Mouse (Mus musculus) brain, embryonic 18.5 days (tissue): ENCODE results near the gene Spcs2.
"Not testable (repeated sequence)": the region's sequence is repeated elsewhere in the genome, so short reads cannot be mapped to it uniquely, and the experiment has no call there.

Source experiments
- DNase-seq: peaks from one replicate; pipeline ENCODE4 v3.0.0-alpha.2; 2012; ENCODE audit warnings: low read depth, low spot score

Spcs2 gene

DNA sequence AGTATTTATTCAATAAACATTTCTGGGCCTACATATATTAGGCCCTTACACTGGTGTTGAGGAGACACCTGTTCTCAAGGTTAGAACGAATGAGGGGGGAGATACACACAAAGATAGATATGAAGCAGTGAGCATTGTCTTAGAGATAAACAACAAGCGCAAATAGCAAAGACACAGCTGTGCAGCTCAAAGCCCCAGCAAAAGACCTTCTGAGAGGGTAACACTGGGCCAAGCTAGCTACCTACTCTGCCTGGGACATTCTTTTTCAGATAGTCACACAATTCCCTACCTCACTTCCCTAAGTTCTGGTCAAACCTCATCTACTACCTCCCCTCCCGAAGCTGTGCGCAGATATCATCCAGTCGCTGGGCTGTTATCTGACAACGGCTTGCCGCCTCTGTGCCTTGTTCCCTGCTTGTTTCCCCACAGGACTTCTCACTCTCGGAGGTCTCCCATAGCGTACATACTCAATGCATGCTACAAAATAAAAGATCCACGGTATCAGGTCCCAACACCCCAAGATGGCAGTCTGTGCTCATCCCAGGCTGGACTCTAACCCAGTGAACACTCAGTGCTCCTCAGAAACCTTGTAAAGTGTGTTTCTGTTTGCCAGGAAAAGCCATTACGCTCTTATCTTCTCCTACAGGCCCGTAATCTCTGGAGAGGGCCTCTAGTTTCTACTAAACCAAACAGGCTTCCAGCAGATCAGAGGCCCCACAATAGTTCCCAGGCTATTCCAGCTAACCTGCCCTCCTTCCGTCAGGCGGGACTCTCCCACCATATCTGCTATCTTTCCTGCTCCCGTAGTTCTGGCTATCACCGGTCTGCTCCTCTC is 38.4 kb downstream of the Spcs2 start:
- no peak for DNase-seq

DNA sequence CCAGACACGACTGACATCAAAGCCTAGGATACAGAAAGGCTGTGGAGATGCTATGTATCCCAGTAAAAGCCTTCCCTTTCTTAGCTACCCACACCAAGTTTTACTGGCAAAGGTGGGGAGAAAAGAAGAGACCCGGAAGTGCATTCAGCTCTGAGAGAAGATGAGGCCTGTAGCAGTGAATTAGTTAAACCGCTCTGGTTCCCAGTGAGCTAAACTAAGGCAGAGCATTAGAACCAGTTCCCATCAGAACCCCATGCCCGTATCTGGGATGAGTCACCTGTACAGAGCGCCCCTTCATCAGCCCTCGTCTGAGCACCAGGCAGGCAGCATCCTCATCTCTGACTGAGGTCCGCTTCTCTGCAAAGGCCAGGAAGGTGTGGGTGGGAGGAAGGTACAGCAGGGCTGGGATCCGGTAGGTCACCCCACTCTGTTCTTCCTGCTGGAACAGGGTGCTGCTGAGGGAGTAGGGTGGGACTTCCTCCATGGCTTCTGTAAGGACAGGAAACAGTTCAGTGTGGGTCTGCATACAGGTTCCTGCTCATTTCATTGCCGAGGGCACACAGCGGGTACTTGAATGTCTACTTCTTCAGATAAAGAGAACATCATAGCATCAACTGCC is 40.1 kb downstream of the Spcs2 start:
- DNase-seq: no peak

GRCm38 (mm10) chr7:99822426-99822825 is 40.8 kb downstream of the Spcs2 start:
- no peak for DNase-seq

DNA sequence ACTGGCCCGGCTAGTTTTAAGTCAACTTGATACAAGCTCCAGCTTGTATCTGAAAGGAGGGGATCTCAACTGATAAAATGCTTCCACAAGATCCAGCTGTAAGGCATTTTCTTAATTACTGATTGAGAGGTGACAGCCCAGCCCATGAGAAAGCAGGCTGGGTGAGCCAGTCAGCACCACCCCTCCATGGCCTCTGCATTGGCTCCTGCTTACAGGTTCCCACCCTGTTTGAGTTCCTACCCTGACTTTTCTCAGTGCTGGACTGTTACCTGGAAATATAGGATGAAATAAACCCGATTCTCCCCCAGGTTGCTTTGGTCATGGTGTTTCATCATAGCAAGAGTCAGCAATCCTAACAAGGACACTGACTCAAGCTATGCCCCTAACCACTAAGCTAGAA is 41.3 kb downstream of the Spcs2 start:
- no peak for DNase-seq

GRCm38 (mm10) chr7:99818181-99818725 is 45.0 kb downstream of the Spcs2 start:
- DNase-seq: not testable (repeated sequence)

- no peak for DNase-seq
Observed at GRCm38 (mm10) chr7:99813394-99813793, 49.9 kb downstream of the Spcs2 start.

DNA sequence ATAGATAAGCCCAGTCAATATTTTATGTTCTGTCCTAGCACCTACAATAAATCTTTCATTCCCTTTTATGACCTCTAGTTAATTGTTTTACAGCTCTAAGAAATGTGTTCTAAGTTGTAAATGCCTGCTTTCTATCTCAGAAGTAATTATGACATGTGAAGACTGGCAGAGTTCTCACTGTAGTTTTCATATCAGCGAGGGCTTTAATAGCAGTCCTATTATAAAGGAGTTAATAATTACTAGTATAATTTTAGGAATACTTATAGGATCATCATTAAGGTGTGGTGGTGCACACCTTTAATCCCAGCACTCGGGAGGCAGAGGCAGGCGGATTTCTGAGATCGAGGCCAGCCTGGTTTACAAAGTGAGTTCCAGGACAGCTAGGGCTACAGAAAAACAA is 51.6 kb downstream of the Spcs2 start:
- DNase-seq: no peak

DNA sequence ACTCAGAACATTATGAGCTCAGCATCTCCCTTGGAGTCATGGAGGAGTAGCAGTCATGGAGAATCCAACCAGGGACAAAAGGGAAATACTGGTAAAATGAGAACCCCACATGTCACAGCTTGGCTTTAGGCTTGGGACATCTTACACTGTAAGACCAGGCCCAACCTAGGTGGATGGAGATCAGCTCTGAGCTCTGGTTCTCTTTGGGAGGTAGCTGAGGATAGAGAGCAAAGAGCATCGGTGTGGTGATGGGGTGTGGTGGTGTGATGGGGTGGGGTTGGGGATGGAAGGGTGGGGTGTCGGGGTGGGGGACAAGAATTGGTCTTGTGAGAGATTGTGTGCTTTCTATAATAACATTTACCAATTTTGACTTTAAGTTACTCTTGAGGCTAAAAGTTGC is 52.4 kb downstream of the Spcs2 start:
- DNase-seq: no peak

DNA sequence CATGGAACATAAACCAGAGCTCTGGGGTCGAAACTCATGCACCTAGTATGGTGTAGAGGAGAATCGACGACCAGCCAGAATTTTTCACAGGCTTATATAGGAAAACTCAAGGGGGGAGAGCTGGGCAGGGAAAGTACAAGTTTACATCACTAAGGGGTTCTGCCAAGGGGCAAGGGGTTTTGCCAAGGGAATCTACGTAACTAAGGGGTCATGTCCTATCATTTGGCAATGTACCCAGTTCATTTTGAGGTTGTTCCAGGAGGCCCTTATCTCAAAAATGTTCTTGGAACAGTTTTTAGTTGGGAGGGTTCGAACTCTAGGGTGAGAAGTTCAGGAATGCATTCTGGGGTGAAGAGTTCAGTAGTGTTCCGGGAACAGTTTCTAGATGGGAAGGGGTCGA is 56.2 kb downstream of the Spcs2 start:
- not testable (repeated sequence) for DNase-seq

- no peak for DNase-seq
Observed at GRCm38 (mm10) chr7:99805340-99805739, 57.9 kb downstream of the Spcs2 start.

GRCm38 (mm10) chr7:99804033-99804432 is 59.2 kb downstream of the Spcs2 start:
- not testable (repeated sequence) for DNase-seq

DNA sequence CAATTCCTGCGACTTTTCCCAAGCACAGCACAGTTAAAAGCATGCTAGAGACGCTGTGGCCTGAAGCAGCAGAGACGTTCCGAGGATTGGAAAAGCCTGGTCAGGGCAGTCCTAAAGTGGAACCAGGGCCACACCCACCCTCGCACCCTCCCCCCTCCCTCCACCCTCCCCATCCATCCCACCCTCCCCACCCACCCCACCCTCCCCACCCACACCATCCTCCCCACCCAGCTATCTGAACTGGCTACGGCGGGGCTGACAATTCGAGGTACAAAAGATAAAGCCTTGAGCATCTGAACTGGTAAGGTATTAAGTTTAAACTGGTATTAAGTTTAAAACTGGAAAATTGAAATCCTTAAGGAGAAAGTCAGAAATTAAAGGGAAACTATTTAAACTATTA is 59.7 kb downstream of the Spcs2 start:
- DNase-seq: no peak

DNA sequence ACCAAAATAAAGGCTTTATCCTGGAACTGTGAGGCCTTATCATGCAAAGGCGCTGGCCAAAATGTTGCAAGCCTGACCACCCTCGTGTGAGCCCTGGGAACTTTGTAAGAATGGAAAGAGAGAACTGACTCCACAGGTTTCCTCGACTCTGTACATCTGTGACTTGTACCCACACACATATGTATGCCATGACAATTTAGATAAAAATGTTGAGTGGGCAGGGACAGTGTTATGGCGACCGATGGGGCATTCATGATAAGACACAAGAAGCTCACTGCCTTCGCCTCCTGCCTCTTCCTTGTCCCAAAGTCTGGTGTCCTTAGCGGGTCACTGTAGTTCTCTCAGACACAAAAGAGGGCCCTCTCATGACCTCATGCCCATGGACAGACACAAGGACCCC is 64.1 kb downstream of the Spcs2 start:
- DNase-seq: no peak

- peak; percentile 73 for DNase-seq
Observed at GRCm38 (mm10) chr7:99797911-99798647, 65.2 kb downstream of the Spcs2 start.

DNA sequence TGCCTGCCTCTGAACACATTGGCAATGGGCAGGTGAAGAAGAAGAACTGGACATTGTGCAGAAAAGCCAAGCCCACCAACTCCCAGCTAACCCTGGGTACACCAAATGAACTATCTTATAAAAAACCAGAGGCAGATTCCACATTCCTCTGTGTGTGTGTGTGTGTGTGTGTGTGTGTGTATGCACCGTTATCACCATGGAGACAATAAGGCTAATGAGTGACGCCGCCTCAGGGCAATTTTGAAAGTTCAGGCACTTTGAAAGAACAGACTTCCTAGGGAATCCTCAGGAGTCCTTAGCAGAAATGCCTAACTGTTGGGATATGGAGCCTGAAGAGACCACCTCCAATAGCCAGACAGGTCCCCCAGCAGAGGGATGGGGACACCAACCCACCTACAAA is 66.0 kb downstream of the Spcs2 start:
- DNase-seq: no peak

DNA sequence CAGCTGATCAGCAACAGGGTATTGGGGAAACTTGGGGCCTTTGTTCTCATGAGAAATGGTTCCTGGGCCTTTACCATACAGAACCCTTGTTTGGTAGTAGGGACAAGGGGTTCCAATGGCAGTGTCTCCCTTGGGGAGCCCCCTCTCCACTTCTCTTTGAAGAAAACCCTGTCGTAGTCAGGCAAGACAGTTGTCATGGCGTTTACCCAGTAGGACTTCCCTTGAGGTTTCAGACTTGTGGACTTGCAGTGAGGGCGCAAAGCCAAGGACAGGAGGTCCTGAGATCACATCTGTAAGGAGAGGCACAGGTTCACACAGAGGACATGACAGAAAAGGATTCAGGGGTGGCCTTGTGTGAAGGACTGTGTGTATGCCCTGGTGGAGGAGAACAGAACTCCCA is 66.8 kb downstream of the Spcs2 start:
- DNase-seq: no peak

- DNase-seq: no peak
Observed at GRCm38 (mm10) chr7:99795192-99795981, 67.9 kb downstream of the Spcs2 start.

- no peak for DNase-seq
Observed at GRCm38 (mm10) chr7:99794096-99794495, 69.2 kb downstream of the Spcs2 start.

DNA sequence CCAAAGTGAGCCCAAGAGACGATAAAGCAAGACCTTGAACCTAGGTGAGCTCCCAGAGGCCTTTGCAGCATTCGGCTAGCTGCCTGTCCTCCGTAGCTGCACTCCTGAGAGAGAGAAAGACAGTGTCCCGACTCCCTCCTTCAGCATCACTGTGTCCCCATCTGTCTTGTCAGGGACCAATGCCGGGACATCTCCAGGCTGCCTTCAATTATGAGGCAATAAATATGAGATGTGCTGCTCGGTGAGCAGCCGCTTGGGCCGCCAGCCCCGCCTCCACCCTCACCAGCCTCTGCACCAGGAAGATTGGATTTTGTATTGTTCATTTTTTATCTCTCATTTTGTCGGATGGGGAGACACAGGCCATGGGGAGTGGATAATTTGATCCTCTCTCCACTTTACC is 72.4 kb downstream of the Spcs2 start:
- DNase-seq: no peak

DNA sequence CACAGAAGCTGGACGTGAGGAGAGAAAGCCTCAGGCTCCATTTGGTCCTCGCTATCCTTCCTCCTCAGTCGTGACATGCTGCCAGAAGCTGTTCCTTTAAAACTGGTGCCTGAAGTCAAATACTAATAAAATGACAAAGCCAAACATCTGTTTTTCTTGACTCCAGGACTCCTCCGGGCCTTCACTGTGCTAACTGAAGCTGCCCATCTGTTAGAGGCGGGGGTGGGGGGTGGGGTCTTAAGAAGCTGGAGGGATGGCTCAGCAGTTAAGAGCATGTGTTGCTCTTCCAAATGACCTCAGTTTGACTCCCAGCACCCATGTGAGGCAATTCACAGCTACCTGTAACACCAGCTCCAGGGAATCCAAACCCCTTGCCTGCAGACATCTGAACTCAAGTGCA is 74.7 kb downstream of the Spcs2 start:
- no peak for DNase-seq

- no peak for DNase-seq
Observed at GRCm38 (mm10) chr7:99787935-99788334, 75.3 kb downstream of the Spcs2 start.
